Mouse (Mus musculus) liver, adult 2 months (tissue): Measurements from ENCODE around the gene Meis2. TPM values are rescaled to one million over a fixed set of nuclear protein-coding genes. Genes with fewer than 3 reads are reported as not detected.

Source experiments
- DNase-seq: peaks from one replicate; pipeline ENCODE4 v3.0.0-alpha.2; 2011; ENCODE audit warnings: low read depth, low spot score; ENCODE audit errors: extremely low read depth
- H3K27ac ChIP-seq: fragments of 200-500 bp; replicated peaks from 2 replicates; pipeline ENCODE4 v1.5.1; 2012; ENCODE audit warnings: low read depth, mild to moderate bottlenecking, control low read depth, inconsistent platforms, low read length; ENCODE audit not compliant: insufficient read depth
- H3K27me3 ChIP-seq: fragments of 200-500 bp; 2 replicates; pipeline ENCODE4 v1.6.1; 2012; ENCODE audit warnings: mild to moderate bottlenecking, moderate library complexity, low read length, inconsistent platforms; ENCODE audit not compliant: control insufficient read depth, insufficient read depth
- H3K36me3 ChIP-seq: fragments of 200-500 bp; 2 replicates; pipeline ENCODE4 v1.6.1; 2012; ENCODE audit warnings: low read length, inconsistent platforms; ENCODE audit not compliant: control insufficient read depth, insufficient read depth
- H3K4me1 ChIP-seq: fragments of 200-500 bp; 2 replicates; pipeline ENCODE4 v1.6.1; 2011; ENCODE audit warnings: low read length; ENCODE audit not compliant: control insufficient read depth, insufficient read depth
- H3K4me3 ChIP-seq: fragments of 200-500 bp; 2 replicates; pipeline ENCODE4 v1.5.1; 2011; ENCODE audit warnings: low read depth, mild to moderate bottlenecking, control low read depth, low read length, moderate library complexity; ENCODE audit not compliant: insufficient read depth
- H3K79me2 ChIP-seq: fragments of 200-500 bp; 2 replicates; pipeline ENCODE4 v1.6.1; 2012; ENCODE audit warnings: inconsistent platforms, mild to moderate bottlenecking, low read length, moderate library complexity; ENCODE audit not compliant: control insufficient read depth, insufficient read depth
- H3K9ac ChIP-seq: fragments of 200-500 bp; 2 replicates; pipeline ENCODE4 v1.6.1; 2012; ENCODE audit warnings: low read depth, mild to moderate bottlenecking, control low read depth, inconsistent platforms, low read length
- CTCF ChIP-seq: fragments of 200-500 bp; IDR thresholded peaks from 2 replicates; pipeline ENCODE4 v1.5.1; 2011; ENCODE audit warnings: low read depth, low read length, control low read depth
- POLR2A ChIP-seq: fragments of 200-500 bp; IDR thresholded peaks from 2 replicates; pipeline ENCODE4 v1.6.1; 2011; ENCODE audit warnings: low read length, control low read depth; ENCODE audit not compliant: insufficient read depth; ENCODE audit errors: extremely low read depth
- WGBS: fragments of 180-500 bp; shearing (Covaris S2); methylation state at CpG from one replicate; pipeline ENCODE4 v1.1.7; 2018; 5-methylcytosine and 5-hydroxymethylcytosine counted together
- polyA plus RNA-seq: library from polyadenylated mRNA; depleted of rRNA; stranded (reverse); fragments of >200 nt; gene quantifications from 2 replicates; pipeline ENCODE4 v1.2.3, GENCODE M21; 2012
- total RNA-seq: library from RNA; depleted of rRNA; stranded (reverse); fragments of >200 nt; gene quantifications from 2 replicates; pipeline ENCODE4 v1.2.3, GENCODE M21; 2014

Meis2 gene
- total and polyA plus RNA-seq, 2 experiments = 2.2 to 4.5 TPM

DNA sequence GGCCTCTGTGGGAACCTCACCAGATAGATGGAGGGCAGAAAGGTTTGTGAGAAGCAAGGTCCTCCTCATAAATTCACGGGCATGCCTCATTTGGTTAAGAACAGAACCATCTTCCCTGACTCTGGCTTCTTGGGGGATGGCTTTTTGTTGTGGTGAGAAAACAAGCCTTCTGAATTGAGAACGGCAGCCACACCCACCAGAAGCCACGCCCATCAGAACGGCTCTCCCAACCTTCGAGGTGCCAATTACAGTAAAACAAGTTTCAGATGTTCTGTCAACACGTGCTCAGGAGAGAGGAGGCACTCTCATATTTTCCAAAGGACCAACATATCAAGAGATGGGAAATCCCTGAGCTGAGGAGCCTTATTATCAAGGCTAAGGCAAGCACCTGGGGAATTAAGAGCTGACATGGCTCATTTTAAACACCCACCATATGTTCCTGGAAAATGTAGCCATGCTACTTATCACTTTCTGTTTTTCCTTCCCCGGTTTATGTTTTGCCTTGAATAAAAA, 117.9 kb downstream of the Meis2 start:
- no peaks in the 10 kb centered on the region for H3K4me1 ChIP-seq
- no peak overlapping the region for H3K4me3 ChIP-seq
- no peak overlapping the region for H3K27ac ChIP-seq
- no peaks in the 10 kb centered on the region for H3K79me2 ChIP-seq
- DNase-seq = no peak
- WGBS = 48% methylated on average over 7 of the region's 7 CpGs
- H3K9ac ChIP-seq = no peak overlapping the region
- H3K27me3 ChIP-seq = no peaks in the 10 kb centered on the region
- no peak for TF ChIP-seq POLR2A
- TF ChIP-seq CTCF = no peak
- H3K36me3 ChIP-seq = no peaks in the 10 kb centered on the region

DNA sequence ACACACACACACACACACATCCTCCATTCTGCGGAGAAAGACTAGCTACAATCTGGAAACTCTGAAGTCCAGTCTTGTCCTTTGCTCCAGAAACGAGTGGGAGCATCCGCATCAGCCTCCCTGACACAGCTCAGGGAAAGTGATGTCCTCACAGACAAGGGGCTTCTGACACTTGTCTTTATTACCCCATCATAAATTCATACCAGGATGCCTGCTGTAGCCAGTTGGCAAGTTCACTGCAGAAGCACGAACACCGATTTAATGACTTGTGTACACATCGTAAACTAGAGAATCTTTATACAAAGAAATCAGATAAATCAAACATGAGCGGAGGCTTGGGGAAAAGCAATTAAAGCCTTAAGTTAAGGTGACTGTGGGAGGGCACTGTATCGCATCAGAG, 122.6 kb downstream of the Meis2 start:
- H3K36me3 ChIP-seq = no peaks in the 10 kb centered on the region
- H3K9ac ChIP-seq = no peak overlapping the region
- H3K27ac ChIP-seq = no peak overlapping the region
- H3K4me3 ChIP-seq = no peak overlapping the region
- no peaks in the 10 kb centered on the region for H3K79me2 ChIP-seq
- TF ChIP-seq POLR2A (no peak), CTCF (no peak)
- H3K4me1 ChIP-seq = no peaks in the 10 kb centered on the region
- no peak for DNase-seq
- WGBS = 62% methylated on average over 8 of the region's 8 CpGs
- no peaks in the 10 kb centered on the region for H3K27me3 ChIP-seq

DNA sequence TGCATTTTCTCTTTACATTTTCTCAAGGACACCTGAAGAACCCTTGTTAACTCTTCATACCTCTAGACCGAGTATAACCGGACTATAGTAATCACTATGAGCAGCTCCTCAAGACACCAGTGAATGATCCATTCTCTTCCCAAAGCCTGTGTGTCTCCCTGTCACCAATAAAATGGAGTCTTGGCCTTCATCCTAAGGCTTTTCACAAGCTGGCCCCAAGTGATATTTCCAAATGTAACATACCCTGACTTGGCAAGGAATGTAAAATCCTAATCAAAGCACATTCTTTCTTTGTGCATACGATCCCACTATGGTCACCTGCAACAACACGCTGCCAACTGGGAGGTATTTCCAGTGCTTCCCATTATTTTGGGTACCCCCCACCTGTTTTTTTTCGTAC, 125.8 kb downstream of the Meis2 start:
- Histone ChIP-seq H3K27me3 (no peaks in the 10 kb centered on the region), H3K27ac (no peak overlapping the region), H3K9ac (no peak overlapping the region), H3K4me1 (peaks cover 2% of the 10 kb centered on the region; the same call in 1 of the 2 replicates), H3K79me2 (no peaks in the 10 kb centered on the region; the same call in 1 of the 2 replicates), H3K4me3 (no peak overlapping the region), H3K36me3 (no peaks in the 10 kb centered on the region)
- DNase-seq = no peak
- TF ChIP-seq POLR2A = no peak
- TF ChIP-seq CTCF = no peak
- 96% methylated on average over 5 of the region's 5 CpGs for WGBS

DNA sequence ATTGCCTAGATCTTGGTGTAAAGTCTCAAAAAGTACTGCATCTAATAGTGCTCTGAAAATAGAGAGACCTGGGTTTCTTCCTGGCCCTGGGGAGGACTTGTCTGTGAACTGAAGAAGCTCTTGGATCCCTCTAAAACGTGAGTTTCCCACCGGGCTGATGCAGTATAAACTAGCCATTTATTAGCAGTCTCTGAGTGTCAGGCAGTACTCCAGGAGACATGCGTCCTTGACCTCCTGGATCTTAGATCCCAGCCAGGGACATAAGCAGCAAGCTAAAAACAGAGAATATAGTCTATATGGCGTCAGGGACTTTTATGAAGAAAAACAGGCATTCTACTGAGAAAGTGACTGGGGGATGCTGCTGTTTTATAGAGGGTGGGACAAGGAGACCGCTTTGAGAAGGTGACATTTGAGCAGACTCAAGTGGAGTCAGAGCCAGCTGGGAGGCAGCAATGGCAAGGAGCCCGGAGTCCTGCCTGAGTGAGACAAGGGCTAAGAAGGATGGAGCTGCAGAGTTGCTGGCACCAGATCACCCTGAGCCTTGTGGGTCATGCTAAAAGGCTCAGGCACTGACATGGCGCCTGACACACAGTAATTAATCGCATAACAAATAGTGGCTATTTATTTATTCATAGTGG, 126.6 kb downstream of the Meis2 start:
- H3K27ac ChIP-seq = no peak overlapping the region
- no peak for DNase-seq
- no peak overlapping the region for H3K9ac ChIP-seq
- no peaks in the 10 kb centered on the region for H3K36me3 ChIP-seq
- H3K4me1 ChIP-seq = peaks cover 2% of the 10 kb centered on the region; the same call in 1 of the 2 replicates
- no peaks in the 10 kb centered on the region for H3K27me3 ChIP-seq
- WGBS = 91% methylated on average over 8 of the region's 8 CpGs
- TF ChIP-seq CTCF (no peak), POLR2A (no peak)
- no peak overlapping the region for H3K4me3 ChIP-seq
- no peaks in the 10 kb centered on the region; the same call in 1 of the 2 replicates for H3K79me2 ChIP-seq

DNA sequence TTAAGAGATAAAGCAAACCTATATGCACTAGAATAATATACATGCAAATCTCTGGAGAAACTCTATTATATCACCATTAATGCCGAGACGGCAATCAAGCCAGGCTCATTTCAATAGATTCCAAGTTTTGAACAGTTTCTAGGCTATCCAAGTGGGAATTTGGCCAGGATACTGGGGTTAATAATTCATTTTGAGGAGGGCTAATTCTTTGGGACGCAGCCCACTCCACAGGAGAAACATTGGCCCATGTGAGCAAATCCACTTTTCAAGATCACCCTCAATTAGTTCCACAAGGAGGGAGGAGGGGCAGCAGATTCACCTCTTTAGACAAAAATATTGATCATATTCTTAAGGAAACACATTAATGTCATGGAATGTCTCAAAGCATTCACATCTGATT, 127.3 kb downstream of the Meis2 start:
- Histone ChIP-seq H3K4me1 (peaks cover 3% of the 10 kb centered on the region; the same call in 1 of the 2 replicates), H3K4me3 (no peak overlapping the region), H3K27ac (no peak overlapping the region), H3K9ac (no peak overlapping the region), H3K36me3 (no peaks in the 10 kb centered on the region), H3K79me2 (no peaks in the 10 kb centered on the region; the same call in 1 of the 2 replicates), H3K27me3 (no peaks in the 10 kb centered on the region)
- WGBS = 14% methylated on average over 3 of the region's 3 CpGs
- peak; percentile 75 for DNase-seq
- TF ChIP-seq CTCF = no peak

GRCm38 (mm10) chr2:115937896-115938295, 127.7 kb downstream of the Meis2 start:
- TF ChIP-seq CTCF = no peak
- TF ChIP-seq POLR2A = no peak
- Histone ChIP-seq H3K79me2 (no peaks in the 10 kb centered on the region; the same call in 1 of the 2 replicates), H3K4me1 (peaks cover 3% of the 10 kb centered on the region; the same call in 1 of the 2 replicates), H3K4me3 (no peak overlapping the region), H3K27ac (no peak overlapping the region), H3K36me3 (no peaks in the 10 kb centered on the region), H3K27me3 (no peaks in the 10 kb centered on the region), H3K9ac (no peak overlapping the region)
- DNase-seq = no peak
- WGBS = 94% methylated on average over 1 of the region's 1 CpGs
